Mouse (Mus musculus) induced T-regulatory cell, adult 2 months (primary cell): ENCODE results near the gene Lsm10.

Source experiments
- DNase-seq: peaks from one replicate; pipeline ENCODE4 v3.0.0-alpha.2; 2012; ENCODE audit warnings: low read depth

The Lsm10 gene

GRCm38 (mm10) chr4:126096464-126097111 is at the start of gene Lsm10:
Gene Lsm10, plus strand, starts transcription at chr4:126096623.
- peak; percentile 98 for DNase-seq

- DNase-seq = peak; percentile 90
Observed at GRCm38 (mm10) chr4:126046851-126047585, 49.4 kb upstream of the Lsm10 start, which contains the start of gene Mrps15. Gene Mrps15, plus strand, starts transcription at chr4:126046925.

- DNase-seq = no peak
Observed at GRCm38 (mm10) chr4:126051617-126052016, 44.8 kb upstream of the Lsm10 start.

- peak; percentile 43 for DNase-seq
Observed at GRCm38 (mm10) chr4:126057207-126058133, 39.0 kb upstream of the Lsm10 start.

GRCm38 (mm10) chr4:126058134-126058996 is 38.1 kb upstream of the Lsm10 start, which contains the start of gene Oscp1:
Gene Oscp1, plus strand, starts transcription at chr4:126058565.
- peak; percentile 96 for DNase-seq

- no peak for DNase-seq
Observed at GRCm38 (mm10) chr4:126058997-126059362, 37.4 kb upstream of the Lsm10 start.

- no peak for DNase-seq
Observed at GRCm38 (mm10) chr4:126062856-126063255, 33.6 kb upstream of the Lsm10 start.

GRCm38 (mm10) chr4:126065241-126065640 is 31.2 kb upstream of the Lsm10 start:
- no peak for DNase-seq

- no peak for DNase-seq
Observed at GRCm38 (mm10) chr4:126067401-126068077, 28.9 kb upstream of the Lsm10 start.

GRCm38 (mm10) chr4:126068842-126069241 is 27.6 kb upstream of the Lsm10 start:
- DNase-seq = no peak

- DNase-seq = no peak
Observed at GRCm38 (mm10) chr4:126077833-126078232, 18.6 kb upstream of the Lsm10 start.

GRCm38 (mm10) chr4:126079266-126079665 is 17.2 kb upstream of the Lsm10 start:
- no peak for DNase-seq

- DNase-seq = no peak
Observed at GRCm38 (mm10) chr4:126081601-126082000, 14.8 kb upstream of the Lsm10 start.

GRCm38 (mm10) chr4:126083021-126083420 is 13.4 kb upstream of the Lsm10 start:
- no peak for DNase-seq

GRCm38 (mm10) chr4:126084382-126084781 is 12.0 kb upstream of the Lsm10 start:
- no peak for DNase-seq

GRCm38 (mm10) chr4:126085996-126086576 is 10.3 kb upstream of the Lsm10 start:
- peak; percentile 93 for DNase-seq

GRCm38 (mm10) chr4:126090101-126090847 is 6.1 kb upstream of the Lsm10 start:
- peak; percentile 49 for DNase-seq

GRCm38 (mm10) chr4:126090848-126091124 is 5.6 kb upstream of the Lsm10 start:
- DNase-seq = no peak

GRCm38 (mm10) chr4:126091873-126092272 is 4.5 kb upstream of the Lsm10 start:
- no peak for DNase-seq
